Mouse (Mus musculus) heart, adult 8-10 months (tissue): Measurements from ENCODE around the gene Mapkapk2. TPM values are rescaled to one million over a fixed set of nuclear protein-coding genes. Genes with fewer than 3 reads are reported as not detected.

Experiments used
- DNase-seq: peaks from one replicate; pipeline ENCODE4 v3.0.0; 2022; ENCODE audit warnings: low spot score
- total RNA-seq, 4 experiments: library from RNA; stranded (reverse); gene quantifications; 2 replicates each; pipeline ENCODE4 v1.2.4; 2022

Mapkapk2 gene
- total RNA-seq, 4 experiments from 2014 or later = 303 to 326 (median 315) TPM

GRCm38 (mm10) chr1:131083122-131083521 is 14.5 kb downstream of the Mapkapk2 start:
- DNase-seq = no peak

GRCm38 (mm10) chr1:131080686-131081085 is 16.9 kb downstream of the Mapkapk2 start:
- DNase-seq = no peak

DNA sequence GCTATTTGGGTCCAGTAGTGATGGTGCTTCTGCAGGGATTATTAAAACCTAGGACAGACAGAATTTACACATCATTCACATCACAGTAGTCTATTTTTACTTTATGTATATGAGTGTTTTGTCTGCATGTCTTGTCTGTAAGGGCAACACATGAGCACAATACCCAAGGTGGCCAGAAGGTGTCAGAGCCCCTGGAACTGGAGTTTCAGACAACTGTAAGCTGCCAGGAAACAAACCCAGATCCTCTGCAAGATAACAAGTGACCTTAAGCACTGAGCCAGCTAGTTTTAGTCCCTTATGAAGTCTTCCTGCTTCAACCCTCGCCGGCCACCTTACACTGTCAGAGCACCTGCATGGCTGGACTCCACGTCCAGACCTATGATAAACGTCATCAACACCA is 17.9 kb downstream of the Mapkapk2 start:
- no peak for DNase-seq

DNA sequence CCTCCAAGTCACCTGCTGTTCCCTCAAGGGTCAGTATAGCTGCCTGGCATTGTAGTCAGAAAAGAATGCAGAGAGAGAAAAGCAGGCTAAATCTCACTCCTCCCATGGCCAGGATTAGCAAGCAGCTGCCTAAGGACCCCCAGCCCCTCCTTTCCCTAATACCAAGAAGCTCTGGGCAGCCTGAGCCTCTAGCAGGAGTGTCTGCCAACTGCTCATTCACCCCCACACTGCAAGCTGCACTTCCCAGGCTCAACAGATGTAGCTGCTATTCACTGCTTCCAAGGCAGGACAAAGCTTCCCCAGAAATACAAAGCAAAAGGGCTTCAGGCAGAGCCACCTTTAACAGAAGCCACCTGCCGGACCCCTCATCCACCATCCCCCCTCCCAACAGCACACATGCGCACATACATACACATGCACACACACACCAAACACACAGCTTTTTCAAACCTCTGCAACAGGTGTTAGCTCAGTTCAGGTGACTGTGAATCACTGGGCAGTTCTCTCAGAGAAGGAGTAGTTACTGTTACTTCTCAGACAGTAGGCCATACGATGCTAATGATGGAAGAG is 18.8 kb downstream of the Mapkapk2 start:
- DNase-seq = no peak

- no peak for DNase-seq
Measured at GRCm38 (mm10) chr1:131075098-131075791, 22.4 kb downstream of the Mapkapk2 start.

GRCm38 (mm10) chr1:131074524-131074938 is 23.1 kb downstream of the Mapkapk2 start:
- no peak for DNase-seq

GRCm38 (mm10) chr1:131072376-131072990 is 25.1 kb downstream of the Mapkapk2 start:
- no peak for DNase-seq

DNA sequence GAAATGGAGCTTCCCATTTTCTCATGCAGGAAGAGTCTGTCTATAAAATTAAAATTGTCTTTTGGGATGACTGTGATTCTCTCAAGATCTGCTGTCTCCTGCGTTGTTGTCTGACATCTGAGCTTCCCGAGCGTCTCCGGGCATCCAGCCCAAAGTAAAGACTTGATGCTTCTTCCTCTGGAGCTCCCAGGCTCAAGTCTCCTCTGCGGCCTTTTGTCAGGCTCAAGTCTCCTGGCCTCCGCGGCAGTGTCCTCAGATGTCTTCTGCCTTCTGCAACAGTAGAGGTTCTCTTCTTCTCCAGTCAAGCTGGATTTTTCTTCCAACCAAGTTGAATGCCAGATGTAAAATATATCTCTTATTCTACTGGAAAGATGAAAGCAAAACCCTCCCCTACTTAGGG is 28.6 kb downstream of the Mapkapk2 start:
- DNase-seq = no peak

DNA sequence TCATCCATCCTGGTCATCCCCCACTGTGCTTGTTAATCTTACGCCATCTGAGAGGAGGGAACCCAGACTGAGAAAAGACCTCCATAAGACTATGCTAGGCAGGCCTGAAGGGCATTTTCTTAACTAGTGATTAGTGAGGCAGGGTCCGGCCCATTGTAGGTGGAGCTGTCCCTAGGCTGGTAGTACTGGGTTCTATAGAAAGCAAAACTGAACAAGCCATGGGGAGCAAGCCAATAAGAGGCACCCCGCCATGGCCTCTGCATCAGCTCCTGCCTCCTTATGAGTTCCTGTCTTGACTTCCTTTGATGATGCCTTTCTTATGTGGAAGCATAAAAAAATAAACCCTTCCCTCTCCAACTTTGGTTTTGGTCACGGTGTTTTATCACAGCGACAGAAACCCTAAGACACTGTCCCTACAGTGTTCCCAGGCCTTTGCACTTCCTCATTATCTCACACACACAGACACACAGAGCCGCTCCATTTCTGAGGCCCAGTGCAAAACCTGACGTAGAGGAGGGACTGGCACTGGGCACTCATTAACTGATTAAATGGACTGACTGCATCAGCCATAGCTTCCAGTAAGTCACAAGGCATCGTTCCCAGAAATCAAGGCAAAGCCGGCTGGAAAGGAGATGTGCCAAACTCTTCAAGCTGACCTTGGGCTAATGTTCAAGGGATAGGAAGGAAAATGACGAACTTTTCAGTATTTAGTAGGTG is 29.5 kb downstream of the Mapkapk2 start:
- DNase-seq = no peak

- DNase-seq = no peak
Measured at GRCm38 (mm10) chr1:131064202-131064601, 33.4 kb downstream of the Mapkapk2 start.

DNA sequence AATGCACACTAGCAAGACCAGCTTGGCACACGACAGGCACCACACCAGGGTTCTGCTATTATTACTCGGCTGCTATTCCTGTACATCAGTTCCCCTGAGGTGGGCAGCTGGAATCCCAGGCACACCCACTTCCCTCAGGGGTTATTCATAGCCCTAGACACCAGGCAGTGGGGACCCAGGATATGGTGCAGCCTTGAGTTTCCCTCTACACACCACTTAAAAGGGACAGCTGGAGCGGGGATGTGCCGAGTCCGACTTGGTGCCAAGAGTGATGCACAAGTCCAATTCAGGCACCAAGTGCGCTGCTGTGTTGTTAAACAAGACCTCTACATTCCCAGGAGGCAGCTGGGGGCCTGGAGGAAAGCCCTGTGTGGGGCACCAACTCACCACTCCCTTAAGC is 34.8 kb downstream of the Mapkapk2 start:
- DNase-seq = no peak

DNA sequence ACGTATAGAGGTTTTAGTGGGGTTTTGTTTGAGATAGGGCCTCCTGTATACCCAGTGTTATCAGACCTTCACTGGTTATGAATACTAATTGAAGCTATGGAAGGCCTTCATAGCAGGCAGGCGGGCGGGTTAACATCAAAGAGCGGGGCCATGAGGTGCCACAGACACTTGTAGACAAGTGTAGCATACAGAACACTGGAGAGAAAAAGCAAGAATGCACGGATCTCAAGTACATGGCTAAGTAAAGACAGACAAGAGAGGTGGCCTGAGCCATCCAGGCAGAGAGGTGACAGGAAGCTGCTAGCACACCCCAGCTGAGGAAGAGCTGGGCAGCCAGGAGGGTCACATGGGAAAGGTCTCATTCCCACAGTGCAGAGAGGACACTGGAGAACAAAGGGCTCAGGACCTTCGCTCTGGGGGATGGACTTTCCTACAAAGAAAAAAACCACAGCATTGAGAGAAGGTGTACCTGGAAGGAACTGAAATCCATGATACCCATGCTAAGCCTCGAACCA is 35.8 kb downstream of the Mapkapk2 start:
- DNase-seq = no peak

DNA sequence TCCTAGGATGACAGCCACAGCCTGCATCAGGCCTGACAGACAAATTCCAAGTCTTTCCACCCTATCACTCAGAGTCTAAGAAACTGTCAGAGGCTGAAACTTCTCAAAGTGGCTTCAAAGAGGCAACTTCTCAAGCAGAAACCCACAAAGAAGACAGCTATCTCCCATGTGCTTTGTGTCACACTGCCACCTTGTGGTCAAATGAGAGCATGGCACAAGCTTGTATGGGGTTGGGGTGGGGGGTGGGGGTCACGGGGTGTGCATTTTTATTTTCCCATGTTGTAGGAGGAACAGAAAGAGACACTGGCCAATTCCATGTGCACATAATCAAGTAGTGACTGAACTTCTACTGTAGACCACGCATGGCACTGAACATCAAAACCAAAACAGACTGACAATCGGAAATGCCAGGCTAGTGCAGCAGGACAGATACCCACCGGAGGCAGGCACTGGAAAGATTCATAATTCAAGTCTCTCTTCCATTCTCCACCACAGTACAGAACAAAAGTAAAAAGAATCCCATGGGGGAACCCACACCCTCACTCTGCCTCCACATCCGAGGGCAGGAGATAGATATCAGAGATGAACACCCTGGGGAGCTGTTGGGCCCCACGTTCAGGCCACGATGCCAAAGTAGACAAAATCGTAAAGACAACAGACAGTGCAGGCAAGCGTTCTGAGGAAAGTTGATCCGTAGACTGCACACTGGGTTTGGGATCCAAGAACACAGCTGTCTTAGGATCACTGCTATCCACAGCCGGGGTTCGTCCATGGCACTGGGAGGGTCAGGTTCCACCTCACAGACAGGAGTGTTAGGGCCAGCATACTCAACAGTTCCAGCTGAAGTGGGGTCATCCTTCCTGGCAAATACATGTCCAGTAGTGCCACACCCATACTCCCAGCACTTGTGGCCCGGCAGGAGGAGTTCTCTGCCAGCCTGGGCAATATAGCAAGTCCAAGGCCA is 37.1 kb downstream of the Mapkapk2 start:
- peak; percentile 45 for DNase-seq

- no peak for DNase-seq
Measured at GRCm38 (mm10) chr1:131059841-131060240, 37.8 kb downstream of the Mapkapk2 start.

DNA sequence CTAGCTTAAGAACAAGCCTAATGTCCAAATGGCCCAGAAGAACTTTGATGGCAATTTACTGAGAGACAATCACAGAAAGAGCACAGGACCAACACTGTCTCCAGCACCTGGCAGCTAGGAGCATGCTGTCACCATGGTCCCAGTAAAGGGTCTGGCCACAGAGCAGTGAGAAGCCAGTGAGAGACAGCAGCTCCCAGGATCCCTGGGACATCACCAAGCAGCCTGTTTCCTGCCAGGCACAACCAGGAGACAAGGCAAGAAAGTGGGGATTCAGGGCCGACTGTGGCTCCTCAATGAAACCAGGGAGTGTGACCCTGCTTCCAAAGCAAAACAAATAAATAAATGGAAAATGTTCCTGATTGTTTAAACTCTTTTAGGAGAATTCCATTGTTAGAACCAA is 38.2 kb downstream of the Mapkapk2 start:
- no peak for DNase-seq

DNA sequence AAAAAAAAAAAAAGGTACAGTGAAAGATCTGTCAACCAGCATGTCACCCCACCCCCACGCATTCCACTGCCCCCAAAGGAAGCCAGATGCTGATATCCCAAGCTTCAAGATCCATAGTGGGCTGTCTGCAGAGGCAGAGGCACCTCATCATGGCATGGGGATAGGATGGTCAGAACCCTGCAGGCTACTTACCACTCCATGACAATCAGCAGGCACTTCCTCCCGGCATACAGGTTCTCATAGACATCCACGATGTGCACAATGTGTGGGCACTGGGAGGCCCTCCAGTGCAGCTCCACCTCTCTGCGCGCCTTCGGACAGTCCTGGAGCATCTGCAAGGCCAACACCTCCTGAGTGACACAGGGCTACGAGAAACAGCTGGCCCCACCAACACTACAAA is 39.2 kb downstream of the Mapkapk2 start:
- DNase-seq = no peak

DNA sequence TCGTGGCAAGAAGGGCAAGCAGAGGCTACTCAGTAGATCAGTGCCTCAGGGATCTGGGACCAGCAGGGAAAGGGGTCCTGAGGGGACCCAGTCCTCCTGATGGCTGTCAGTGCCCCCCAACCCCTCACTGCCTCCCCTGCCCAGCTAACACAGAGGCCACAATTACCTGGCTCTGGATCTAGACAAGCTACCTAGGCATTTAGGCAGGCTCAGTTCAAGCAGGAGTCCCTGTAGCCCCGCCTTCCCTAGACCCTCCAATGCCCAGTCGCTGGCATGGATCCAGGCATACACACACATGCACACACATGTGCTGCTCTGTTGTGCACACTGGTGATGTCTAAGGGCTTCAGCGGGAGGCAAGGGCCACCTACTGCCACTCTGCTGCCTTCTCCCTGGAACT is 43.4 kb downstream of the Mapkapk2 start:
- DNase-seq = no peak

DNA sequence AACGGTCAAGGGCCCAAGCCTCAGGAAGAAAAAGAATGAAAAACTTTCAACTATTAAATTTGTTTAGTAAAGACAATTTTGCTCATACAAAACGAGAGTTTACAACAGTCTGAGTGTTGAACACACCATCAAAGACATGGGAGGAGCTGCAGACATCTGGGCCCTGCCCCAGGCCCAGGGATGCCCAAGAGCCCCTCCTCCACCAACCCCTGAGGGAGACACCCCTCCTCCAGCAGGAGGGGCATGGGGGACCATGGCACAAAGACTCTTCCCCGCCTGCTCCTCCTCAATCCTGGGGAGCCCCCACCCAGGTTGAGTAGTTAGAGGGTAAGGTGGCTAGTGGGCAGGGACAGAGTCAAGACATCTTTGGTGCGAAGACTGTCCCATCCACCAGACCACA is 44.0 kb downstream of the Mapkapk2 start:
- no peak for DNase-seq

GRCm38 (mm10) chr1:131053239-131053638 is 44.4 kb downstream of the Mapkapk2 start:
- peak; percentile 68 for DNase-seq

GRCm38 (mm10) chr1:131051073-131051472 is 46.6 kb downstream of the Mapkapk2 start:
- no peak for DNase-seq

DNA sequence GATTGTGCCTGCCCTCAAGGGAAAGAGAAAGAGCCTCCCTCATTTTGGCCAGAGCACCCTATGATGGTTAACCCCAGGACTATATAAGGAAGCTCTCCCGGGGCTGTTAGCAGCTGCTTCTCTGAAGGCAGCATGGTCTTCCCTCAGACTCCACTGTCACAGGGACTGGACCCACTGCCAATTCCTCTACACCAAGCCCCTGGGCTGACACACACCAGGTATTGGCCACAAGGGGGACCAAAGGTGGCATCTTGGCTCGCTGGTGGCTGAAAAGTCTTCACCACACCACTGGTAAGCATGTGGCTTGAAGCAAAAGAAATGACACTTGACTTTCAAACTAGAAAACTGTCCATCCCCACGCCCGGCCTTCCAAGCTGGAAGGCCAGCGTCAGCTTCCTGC is 47.0 kb downstream of the Mapkapk2 start:
- no peak for DNase-seq
